Mouse (Mus musculus) naive thymus-derived CD4-positive, alpha-beta T cell, adult 2 months (primary cell): Measurements from ENCODE around the gene Sept11.

Experiments
- DNase-seq: peaks from one replicate; pipeline ENCODE4 v3.0.0-alpha.2; 2011; ENCODE audit warnings: low read depth

The Sept11 gene

GRCm38 (mm10) chr5:93095301-93095700 is 2.1 kb downstream of the Sept11 start:
- no peak for DNase-seq

- no peak for DNase-seq
Observed at GRCm38 (mm10) chr5:93097204-93097906, 4.1 kb downstream of the Sept11 start.

GRCm38 (mm10) chr5:93098219-93098618 is 5.0 kb downstream of the Sept11 start:
- no peak for DNase-seq

GRCm38 (mm10) chr5:93098811-93099210 is 5.6 kb downstream of the Sept11 start:
- DNase-seq, result no peak

- no peak for DNase-seq
Observed at GRCm38 (mm10) chr5:93100906-93101305, 7.7 kb downstream of the Sept11 start.

GRCm38 (mm10) chr5:93101371-93101791 is 8.1 kb downstream of the Sept11 start:
- no peak for DNase-seq

GRCm38 (mm10) chr5:93103603-93104002 is 10.4 kb downstream of the Sept11 start:
- no peak for DNase-seq

GRCm38 (mm10) chr5:93104987-93105823 is 12.0 kb downstream of the Sept11 start:
- DNase-seq, result no peak

GRCm38 (mm10) chr5:93106048-93106447 is 12.8 kb downstream of the Sept11 start:
- no peak for DNase-seq

GRCm38 (mm10) chr5:93108703-93109102 is 15.5 kb downstream of the Sept11 start:
- no peak for DNase-seq

- DNase-seq, result no peak
Observed at GRCm38 (mm10) chr5:93109555-93109954, 16.3 kb downstream of the Sept11 start.

GRCm38 (mm10) chr5:93112290-93112689 is 19.1 kb downstream of the Sept11 start:
- DNase-seq, result no peak

GRCm38 (mm10) chr5:93113517-93113916 is 20.3 kb downstream of the Sept11 start:
- no peak for DNase-seq

- DNase-seq, result no peak
Observed at GRCm38 (mm10) chr5:93114515-93114914, 21.3 kb downstream of the Sept11 start.

GRCm38 (mm10) chr5:93115059-93115458 is 21.8 kb downstream of the Sept11 start:
- no peak for DNase-seq

- DNase-seq, result no peak
Observed at GRCm38 (mm10) chr5:93115854-93116253, 22.6 kb downstream of the Sept11 start.

GRCm38 (mm10) chr5:93117648-93118047 is 24.4 kb downstream of the Sept11 start:
- no peak for DNase-seq

GRCm38 (mm10) chr5:93121660-93122059 is 28.4 kb downstream of the Sept11 start:
- DNase-seq, result no peak

GRCm38 (mm10) chr5:93124031-93124826 is 31.0 kb downstream of the Sept11 start:
- no peak for DNase-seq

GRCm38 (mm10) chr5:93125325-93125724 is 32.1 kb downstream of the Sept11 start:
- no peak for DNase-seq

- no peak for DNase-seq
Observed at GRCm38 (mm10) chr5:93126222-93126929, 33.1 kb downstream of the Sept11 start.
